Mouse (Mus musculus): ENCODE results near the gene Col26a1.
"Not testable (repeated sequence)": the region's sequence is repeated elsewhere in the genome, so short reads cannot be mapped to it uniquely, and the experiment has no call there.

Gene Col26a1

DNA sequence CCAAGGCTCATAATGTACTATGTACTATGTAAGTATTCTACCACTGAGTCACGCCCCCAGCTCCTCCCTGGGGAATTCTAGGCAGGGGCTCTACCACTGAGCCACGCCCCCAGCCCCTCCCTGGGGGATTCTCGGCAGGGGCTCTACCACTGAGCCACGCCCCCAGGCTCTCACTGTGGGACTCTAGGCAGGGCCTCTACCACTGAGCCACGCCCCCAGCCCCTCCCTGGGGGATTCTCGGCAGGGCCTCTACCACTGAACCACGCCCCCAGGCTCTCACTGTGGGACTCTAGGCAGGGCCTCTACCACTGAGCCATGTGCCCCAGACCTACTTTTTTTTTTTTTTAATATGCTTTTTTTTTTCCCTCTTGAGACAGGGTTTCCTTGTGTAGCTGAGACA, 129.8 kb downstream of the Col26a1 start:
- DNase-seq (ENCODE audit: low spot score), result not testable (repeated sequence)

DNA sequence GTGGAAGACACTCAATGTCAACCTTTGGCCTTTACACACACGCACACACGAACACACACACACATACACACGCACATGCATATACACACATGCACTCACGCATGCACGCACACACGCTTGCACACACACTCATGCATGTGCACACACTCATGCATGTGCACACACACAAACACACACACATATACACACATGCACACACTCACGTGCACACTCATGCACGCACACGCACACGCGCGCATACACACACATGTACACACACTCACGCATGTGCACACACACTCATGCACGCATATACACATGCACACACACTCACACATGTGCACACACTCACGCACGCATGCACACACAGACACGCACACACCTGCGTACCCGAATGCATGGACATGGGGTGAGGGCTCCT, 130.9 kb downstream of the Col26a1 start:
- DNase-seq (ENCODE audit: low spot score), result no peak

DNA sequence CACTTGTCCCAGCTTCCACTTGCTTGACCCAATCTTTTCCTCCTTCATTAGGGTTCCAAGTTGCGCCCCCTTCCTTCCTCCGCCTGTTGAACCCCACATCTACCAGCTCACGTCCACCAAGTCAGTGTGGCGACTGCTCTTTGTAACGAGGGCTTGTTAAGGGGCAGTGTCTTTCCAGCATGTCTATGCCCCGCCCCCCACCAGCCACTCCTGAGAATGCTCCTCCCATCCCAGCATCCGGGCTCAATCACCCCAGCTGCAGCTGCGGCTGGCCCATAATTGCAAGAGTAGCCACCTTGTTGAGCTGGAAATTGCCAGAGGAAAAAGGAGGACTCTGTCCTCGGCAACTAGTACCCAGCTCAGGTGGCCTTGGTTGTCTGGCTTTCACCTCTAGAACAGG, 136.4 kb downstream of the Col26a1 start:
- no peak for DNase-seq (ENCODE audit: low spot score)

DNA sequence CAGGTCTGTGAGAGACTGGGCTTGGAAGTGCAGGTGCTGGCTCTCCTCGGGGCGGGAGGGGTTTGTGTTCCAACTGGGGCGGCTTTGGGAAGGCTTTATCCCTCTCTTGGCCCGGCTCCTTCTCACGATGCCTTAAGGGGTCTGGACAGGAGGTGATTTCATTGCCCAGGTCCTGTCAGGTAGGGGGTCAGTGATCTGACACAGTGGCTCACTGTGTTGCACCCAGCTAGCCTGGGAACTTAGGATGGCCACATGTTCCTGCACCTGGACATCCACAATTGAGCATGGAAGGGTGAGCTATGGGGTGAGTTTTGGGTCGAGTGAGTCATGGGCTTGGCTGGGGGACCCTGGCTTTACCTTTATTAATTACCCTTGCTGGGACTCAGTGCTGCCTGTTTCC, 144.1 kb downstream of the Col26a1 start:
- DNase-seq (ENCODE audit: low spot score), result no peak

DNA sequence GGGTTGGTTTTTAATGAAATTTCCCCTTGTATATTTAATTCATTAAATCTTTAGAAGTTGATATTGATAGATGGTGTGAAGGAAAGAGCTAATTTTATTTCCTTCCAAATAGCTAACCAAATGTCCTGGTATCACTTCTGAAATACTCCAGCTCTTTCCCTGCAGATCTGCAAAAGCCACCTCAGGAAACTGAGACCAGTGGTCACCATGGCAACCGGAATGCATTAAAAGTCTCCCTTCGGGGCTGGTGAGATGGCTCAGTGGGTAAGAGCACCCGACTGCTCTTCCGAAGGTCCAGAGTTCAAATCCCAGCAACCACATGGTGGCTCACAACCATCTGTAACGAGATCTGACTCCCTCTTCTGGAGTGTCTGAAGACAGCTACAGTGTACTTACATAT, 156.7 kb downstream of the Col26a1 start:
- DNase-seq (ENCODE audit: low spot score), result not testable (repeated sequence)

DNA sequence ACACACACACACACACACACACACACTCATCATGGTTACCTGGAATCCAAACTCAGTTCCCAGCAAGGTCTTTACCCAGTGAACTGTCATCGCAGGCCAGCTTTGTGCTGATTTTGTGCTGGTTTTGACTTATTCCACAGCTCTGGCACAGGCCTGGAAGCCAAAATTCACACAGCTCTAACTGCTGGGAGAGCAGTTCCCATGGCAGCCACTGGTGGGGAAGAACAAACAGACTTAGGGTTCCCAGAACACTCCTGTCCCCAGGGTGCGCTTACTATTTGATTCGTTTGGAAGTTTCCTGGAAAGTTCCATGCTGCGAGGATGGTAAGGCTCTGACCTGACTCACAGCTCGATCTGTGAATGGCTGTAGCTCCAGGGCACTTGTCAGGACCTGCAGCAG, 161.4 kb downstream of the Col26a1 start:
- no peak for DNase-seq (ENCODE audit: low spot score)

- DNase-seq (ENCODE audit: low spot score), result no peak
Measured at GRCm38 (mm10) chr5:136718656-136719055, 164.4 kb downstream of the Col26a1 start.

- no peak for DNase-seq (ENCODE audit: low spot score)
Measured at GRCm38 (mm10) chr5:136717573-136717854, 165.5 kb downstream of the Col26a1 start.

GRCm38 (mm10) chr5:136716696-136717572, 166.1 kb downstream of the Col26a1 start:
- no peak for DNase-seq (ENCODE audit: low spot score)

GRCm38 (mm10) chr5:136714879-136715278, 168.1 kb downstream of the Col26a1 start:
- DNase-seq (ENCODE audit: low spot score), result peak; percentile 35

DNA sequence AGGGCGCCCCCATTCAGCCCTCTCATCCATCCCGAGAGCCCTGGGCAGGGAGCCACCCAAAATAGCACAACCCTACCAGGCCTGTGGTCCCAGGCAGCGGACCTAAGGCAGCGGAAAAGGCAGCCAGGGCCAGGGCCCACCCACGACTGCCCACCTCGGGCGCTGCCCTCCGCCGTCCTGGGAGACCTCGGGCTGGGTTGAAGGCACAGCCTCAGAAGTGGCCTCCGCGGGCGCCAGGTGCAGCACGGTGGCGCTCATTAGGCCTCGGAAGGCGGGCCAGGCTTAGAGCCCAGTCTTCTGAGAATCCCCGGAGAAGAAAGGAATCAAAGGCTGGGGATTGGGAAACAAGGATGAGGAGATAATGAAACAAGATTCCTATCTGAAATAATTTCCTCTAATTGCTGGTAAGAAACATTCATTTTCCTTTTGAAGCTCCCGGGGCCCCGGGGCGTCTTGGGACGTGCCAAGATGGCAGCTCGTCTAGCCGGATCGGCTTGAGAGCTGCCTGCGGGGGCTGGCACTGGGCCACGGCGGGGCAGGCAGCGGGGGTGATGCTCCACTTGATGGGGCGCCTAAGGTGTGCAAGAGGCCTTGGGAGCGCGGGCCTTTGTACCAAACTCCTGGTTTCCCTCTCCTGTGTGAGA, 168.7 kb downstream of the Col26a1 start:
- DNase-seq (ENCODE audit: low spot score), result no peak

- DNase-seq (ENCODE audit: low spot score), result peak; percentile 47
Measured at GRCm38 (mm10) chr5:136710742-136711141, 172.3 kb downstream of the Col26a1 start.

DNA sequence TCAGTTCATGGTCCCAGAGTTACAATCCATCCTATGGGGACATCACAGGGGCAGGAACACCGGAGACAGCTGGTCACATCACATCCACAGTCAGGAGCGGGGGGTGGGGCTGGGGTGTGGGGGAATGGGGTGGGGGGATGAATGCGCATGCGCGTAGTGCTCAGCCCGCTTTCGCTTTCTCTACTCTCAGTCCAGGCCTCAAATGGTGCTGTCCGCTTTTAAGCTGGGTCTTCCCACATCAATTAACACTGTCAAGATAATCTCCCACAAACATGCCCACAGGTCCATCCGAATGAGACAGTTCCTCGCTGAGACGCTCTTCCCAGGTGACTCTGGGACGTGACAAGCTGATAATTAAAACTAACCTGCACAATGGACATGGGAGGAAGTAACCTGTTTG, 174.9 kb downstream of the Col26a1 start:
- DNase-seq (ENCODE audit: low spot score), result peak; percentile 60

DNA sequence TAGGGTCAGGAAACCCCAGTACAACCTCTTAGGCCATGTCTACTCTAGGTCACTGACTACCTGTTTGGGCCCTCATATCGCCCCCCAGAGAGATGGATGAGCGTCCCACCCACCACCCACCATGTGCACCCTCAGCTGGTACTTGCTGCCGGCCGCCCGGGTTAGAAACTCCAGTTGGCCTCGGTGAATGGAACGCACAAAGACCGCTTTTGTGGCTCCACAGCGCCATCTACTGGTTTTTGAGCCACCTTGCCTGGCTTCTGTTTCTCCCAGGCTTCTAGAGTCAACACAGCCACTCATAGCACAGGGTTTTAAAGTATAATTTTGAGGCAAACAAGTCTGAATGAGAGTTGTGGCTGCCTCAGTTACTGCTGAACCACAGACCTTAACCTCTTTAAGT, 176.2 kb downstream of the Col26a1 start:
- peak; percentile 79 for DNase-seq (ENCODE audit: low spot score)

GRCm38 (mm10) chr5:136705532-136705931, 177.5 kb downstream of the Col26a1 start:
- DNase-seq (ENCODE audit: low spot score), result no peak

GRCm38 (mm10) chr5:136704151-136704550, 178.9 kb downstream of the Col26a1 start:
- no peak for DNase-seq (ENCODE audit: low spot score)

DNA sequence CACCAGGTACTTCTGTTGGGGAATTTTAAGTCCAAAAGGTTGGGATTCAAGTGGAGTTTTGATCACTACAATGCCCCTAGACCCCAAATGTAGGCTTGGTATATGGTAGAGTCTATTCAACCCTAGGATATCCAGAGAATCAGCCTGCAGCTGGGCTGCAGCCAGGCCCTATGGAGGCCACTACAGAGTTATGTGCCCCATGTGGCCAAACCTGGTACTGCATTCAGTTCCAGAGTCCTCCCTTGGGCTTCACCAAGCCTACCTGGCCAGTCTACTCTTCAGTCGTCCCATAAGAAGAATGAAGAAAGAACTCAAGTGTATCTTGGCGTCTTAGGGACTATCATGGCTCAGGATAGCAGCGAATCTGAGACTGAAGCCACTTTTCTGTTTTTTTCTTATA, 179.3 kb downstream of the Col26a1 start:
- DNase-seq (ENCODE audit: low spot score), result peak; percentile 37

- no peak for DNase-seq (ENCODE audit: low spot score)
Measured at GRCm38 (mm10) chr5:136702159-136702725, 180.8 kb downstream of the Col26a1 start.

DNA sequence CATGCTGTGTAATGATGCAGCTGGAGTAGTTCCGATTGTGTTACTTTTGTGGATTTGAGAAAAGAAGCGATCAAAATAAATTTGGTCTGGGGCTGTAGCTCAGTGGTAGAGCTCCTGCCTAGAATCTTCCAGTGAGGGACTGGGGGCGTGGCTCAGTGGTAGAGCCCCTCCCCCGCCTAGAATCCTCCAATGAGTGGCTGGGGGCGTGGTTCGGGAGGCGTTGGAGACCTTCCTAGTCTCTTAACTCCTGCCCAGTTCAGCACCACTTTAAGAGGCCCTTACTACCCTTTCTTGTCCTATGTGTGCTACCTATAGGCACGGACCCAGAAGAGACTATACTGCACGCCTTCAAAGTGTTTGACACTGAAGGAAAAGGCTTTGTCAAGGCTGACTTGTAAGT, 185.4 kb downstream of the Col26a1 start:
- no peak for DNase-seq (ENCODE audit: low spot score)

DNA sequence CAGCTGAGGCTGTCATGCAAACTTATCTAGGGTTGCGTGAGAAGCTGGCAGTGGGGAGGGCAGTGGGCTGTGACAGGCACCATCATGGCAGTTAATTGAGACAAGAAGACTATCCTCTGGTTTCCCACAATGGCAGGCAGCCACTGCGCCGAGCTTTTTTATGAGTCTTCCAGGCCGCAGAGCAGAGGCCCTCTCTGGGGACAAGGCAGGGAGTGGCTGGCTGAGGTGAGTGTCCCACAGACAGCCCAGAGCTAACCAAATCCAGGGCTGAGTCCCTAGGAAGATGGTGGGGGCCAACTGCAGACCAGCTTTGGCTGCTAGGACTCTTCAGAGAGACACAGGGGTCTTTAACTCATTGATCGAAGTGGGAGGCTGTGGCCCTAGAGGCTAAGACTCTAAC, 186.5 kb downstream of the Col26a1 start:
- no peak for DNase-seq (ENCODE audit: low spot score)

- no peak for DNase-seq (ENCODE audit: low spot score)
Measured at GRCm38 (mm10) chr5:136694976-136695375, 188.0 kb downstream of the Col26a1 start.

- no peak for DNase-seq (ENCODE audit: low spot score)
Measured at GRCm38 (mm10) chr5:136693418-136693817, 189.6 kb downstream of the Col26a1 start.

- no peak for DNase-seq (ENCODE audit: low spot score)
Measured at GRCm38 (mm10) chr5:136692784-136693183, 190.2 kb downstream of the Col26a1 start, which contains the start of gene Myl10. Myl10 (plus strand) TSS chr5:136693146.

Measured in MN1 (cell line).